Mouse (Mus musculus) intestine, embryonic 16.5 days (tissue): ENCODE measurements around the gene Cpt1c. TPM values are rescaled to one million over a fixed set of nuclear protein-coding genes. Genes with fewer than 3 reads are reported as not detected.
A peak's percentile ranks its signal among the peaks of the same experiment; 100 is the strongest.

ENCODE experiments used
- ATAC-seq: fragments of 200-750 bp; cut with Nextera tagmentation; 2 replicates; pipeline ENCODE4 v1.8.0; 2017; ENCODE audit warnings: moderate TSS enrichment, moderate library complexity
- H3K27ac ChIP-seq: fragments of 300-500 bp; sonication (generic); 2 replicates; pipeline ENCODE4 v1.5.1; 2014; ENCODE audit warnings: mild to moderate bottlenecking, low read length
- H3K27me3 ChIP-seq: fragments of 300-500 bp; sonication (generic); replicated peaks from 2 replicates; pipeline ENCODE4 v1.6.1; 2014; ENCODE audit warnings: low read length, control low read depth, mixed read lengths; ENCODE audit not compliant: control insufficient read depth, insufficient read depth
- H3K36me3 ChIP-seq: fragments of 300-500 bp; sonication (generic); 2 replicates; pipeline ENCODE4 v1.6.1; 2014; ENCODE audit warnings: low read length, control low read depth; ENCODE audit not compliant: control insufficient read depth, insufficient read depth
- H3K4me1 ChIP-seq: fragments of 300-500 bp; sonication (generic); 2 replicates; pipeline ENCODE4 v1.6.1; 2014; ENCODE audit warnings: low read length, control low read depth, mixed read lengths; ENCODE audit not compliant: control insufficient read depth, insufficient read depth
- H3K4me2 ChIP-seq: fragments of 300-500 bp; sonication (generic); 2 replicates; pipeline ENCODE4 v1.6.1; 2014; ENCODE audit warnings: low read depth, low read length, control low read depth
- H3K4me3 ChIP-seq: fragments of 300-500 bp; sonication (generic); 2 replicates; pipeline ENCODE4 v1.5.1; 2014; ENCODE audit warnings: mild to moderate bottlenecking, low read length
- H3K9ac ChIP-seq: fragments of 300-500 bp; sonication (generic); 2 replicates; pipeline ENCODE4 v1.6.1; 2014; ENCODE audit warnings: low read depth, low read length
- H3K9me3 ChIP-seq: fragments of 300-500 bp; sonication (generic); 2 replicates; pipeline ENCODE4 v1.6.1; 2016; ENCODE audit warnings: low read length, control low read depth; ENCODE audit not compliant: control insufficient read depth
- WGBS: fragments of 180-500 bp; shearing (Covaris S2); extraction: QIAGEN DNeasy Blood & Tissue Kit; methylation state at CpG from one replicate; pipeline ENCODE4 v1.1.7; 2014; 5-methylcytosine and 5-hydroxymethylcytosine counted together
- polyA plus RNA-seq: library from polyadenylated mRNA; unstranded; fragments of >200 nt; fragmentation: Nextera tagmentation; extraction: Ambion mirVana; gene quantifications from 2 replicates; pipeline ENCODE4 v1.2.1, GENCODE M21; 2015

Gene Cpt1c
- polyA plus RNA-seq, 1 experiment from 2014 or later, result 14.0 TPM

DNA sequence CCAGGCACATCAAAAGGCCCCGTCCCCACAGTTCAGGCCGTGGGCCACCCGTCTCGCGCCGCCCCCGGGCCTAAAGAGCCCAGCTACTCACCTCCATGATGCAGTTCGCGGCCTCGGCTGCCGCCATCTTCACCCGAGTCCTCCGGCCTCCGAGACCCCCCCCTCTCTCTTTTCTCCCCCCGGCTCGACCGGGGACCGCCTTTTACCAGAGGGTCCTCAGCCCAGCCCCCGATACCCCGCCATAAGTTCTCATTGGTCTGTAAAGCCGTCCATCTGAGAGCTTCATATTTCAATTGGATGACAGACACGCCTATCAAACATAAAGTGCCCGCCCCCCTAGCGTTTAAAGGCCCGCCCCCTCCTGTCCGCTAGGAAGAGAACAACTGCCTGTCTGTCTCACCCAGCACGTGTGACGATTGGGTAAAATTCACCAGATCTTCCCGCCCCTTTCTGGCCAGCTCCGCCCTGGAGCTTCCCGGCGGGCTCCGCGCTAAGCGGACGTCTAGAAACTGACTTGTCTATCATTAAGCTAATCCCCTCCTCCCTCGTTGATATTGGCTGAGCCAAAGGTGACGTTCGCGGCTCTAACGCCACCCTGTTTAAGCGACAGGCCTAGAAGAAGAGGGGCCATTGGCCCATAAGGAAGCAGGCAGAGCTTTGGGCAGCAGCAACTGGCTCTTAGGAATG lies 11.7 kb upstream of the Cpt1c start, which contains the start of gene Prmt1:
Gene Prmt1, minus strand, starts transcription at position 377 of the 687 bp plus-strand sequence.
- Histone ChIP-seq H3K4me1 (peaks cover 21% of the 10 kb centered on the region), H3K9ac (peak within 1 kb of the TSS; percentile 97), H3K27me3 (no peaks in the 10 kb centered on the region), H3K27ac (peak within 1 kb of the TSS; percentile 96), H3K4me2 (peak within 1 kb of the TSS; percentile 71), H3K36me3 (peaks cover 12% of the 10 kb centered on the region), H3K9me3 (no peaks in the 10 kb centered on the region), H3K4me3 (peak within 1 kb of the TSS; percentile 91)
- WGBS, result under 1% methylated on average over 42 of the region's 42 CpGs
- ATAC-seq, result peak; percentile 97

DNA sequence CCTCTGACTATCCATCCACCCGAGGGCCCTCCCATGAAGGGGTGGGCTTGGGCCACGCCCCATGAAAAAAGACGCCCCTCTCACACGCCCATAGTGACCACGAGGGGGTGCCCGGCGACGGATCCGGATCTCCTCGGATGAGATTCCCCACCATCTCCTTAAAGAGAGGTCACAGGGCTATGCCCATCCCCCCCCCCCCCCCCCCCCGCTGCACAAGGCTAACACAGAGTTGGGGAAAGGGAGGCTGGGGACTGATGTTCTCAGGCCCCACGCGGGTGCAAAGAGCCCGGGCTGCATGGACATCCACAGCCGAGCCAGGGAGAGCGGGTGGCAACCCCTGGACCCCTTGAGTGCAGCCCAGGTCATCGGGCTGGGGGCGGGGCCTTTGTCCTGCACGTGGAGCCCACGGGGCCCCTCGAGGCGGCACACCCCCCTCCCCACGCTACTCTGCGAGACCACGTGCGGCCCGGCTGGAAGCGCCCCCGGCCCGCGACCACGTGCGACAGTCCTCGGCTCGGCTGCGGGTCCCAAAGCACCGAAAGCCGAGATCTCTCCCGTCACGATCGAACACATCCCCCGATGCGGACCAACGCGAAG lies 11.0 kb upstream of the Cpt1c start:
- Histone ChIP-seq H3K4me2 (peak overlapping the region; percentile 69), H3K9me3 (no peaks in the 10 kb centered on the region), H3K27me3 (no peaks in the 10 kb centered on the region), H3K27ac (peak overlapping the region; percentile 96), H3K36me3 (peaks cover 14% of the 10 kb centered on the region), H3K4me3 (peak overlapping the region; percentile 91), H3K4me1 (peaks cover 21% of the 10 kb centered on the region), H3K9ac (peak overlapping the region; percentile 97)
- peak; percentile 2; the same call in 1 of the 2 replicates for ATAC-seq
- under 1% methylated on average over 44 of the region's 45 CpGs for WGBS

DNA sequence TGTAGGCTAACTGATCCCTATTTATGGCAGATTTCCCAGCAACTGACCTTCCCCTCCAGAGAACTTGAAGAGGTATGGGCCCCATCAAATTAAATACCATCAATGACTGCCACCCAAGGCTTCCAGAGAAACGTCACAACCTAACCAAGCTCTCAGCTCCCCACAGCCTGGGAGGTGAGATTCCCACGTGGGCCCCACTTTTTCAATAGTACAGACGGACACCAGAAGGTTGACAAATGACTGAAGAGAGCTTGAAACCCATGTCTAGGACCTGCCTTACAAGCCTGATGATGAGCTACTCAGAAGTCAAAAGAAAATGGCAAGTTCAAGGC lies 10.1 kb upstream of the Cpt1c start:
- 28% methylated on average over 3 of the region's 3 CpGs for WGBS
- Histone ChIP-seq H3K27ac (peak overlapping the region; percentile 45), H3K4me3 (peak overlapping the region; percentile 91), H3K27me3 (no peaks in the 10 kb centered on the region), H3K4me1 (peaks cover 21% of the 10 kb centered on the region), H3K4me2 (peak overlapping the region; percentile 69), H3K36me3 (peaks cover 20% of the 10 kb centered on the region), H3K9ac (peak overlapping the region; percentile 43; the same call in 1 of the 2 replicates), H3K9me3 (no peaks in the 10 kb centered on the region)
- no peak for ATAC-seq

DNA sequence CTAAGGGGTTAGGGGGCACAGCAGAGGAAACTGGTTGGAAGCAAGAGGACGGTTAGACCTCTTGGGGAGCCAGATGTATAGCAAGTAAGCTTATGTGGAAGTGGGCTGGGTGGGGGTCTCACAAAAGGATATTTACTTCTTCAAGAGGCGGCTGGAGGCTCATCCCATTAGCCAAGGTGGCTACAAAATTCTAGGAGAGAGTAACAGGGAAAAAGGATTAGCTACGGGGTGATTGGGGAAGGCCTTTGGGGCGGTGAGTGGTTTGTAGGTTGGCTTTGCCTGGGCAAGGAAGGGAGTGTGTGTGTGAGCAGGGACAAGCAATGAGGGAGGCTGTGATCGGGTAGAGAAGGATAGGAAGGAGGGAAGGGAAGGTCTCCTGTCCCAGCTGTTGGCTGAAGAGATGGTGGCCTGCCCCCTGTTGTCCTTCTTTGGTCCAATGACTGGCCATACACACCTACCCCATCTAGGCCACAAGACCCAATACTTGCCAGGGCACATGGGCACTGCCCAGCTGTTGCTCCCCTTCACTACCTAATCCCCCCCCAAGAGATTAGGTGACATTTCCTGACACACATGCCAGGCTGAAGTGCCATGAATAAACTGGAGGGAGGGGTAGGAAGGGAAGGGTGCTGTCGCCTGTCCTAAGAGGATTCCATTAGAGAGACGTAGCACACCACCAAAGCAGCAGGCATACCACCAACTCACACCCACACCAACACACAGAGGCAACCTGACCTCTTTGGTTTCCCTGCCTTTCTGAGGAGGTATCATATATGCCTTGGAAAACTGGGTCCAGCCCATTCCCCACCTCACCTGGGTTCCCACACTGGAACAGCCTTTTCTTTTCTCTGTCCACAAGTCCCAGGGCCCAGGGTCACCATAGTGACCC lies 9.5 kb upstream of the Cpt1c start:
- H3K4me2 ChIP-seq, result peak overlapping the region; percentile 69; the same call in 1 of the 2 replicates
- peak overlapping the region; percentile 18 for H3K27ac ChIP-seq
- H3K4me3 ChIP-seq, result peak overlapping the region; percentile 91

GRCm38 (mm10) chr7:44983085-44983484 lies 8.4 kb upstream of the Cpt1c start:
- 33% methylated on average over 6 of the region's 6 CpGs for WGBS
- H3K9ac ChIP-seq, result no peak overlapping the region
- H3K27me3 ChIP-seq, result no peaks in the 10 kb centered on the region
- H3K9me3 ChIP-seq, result no peaks in the 10 kb centered on the region
- peaks cover 19% of the 10 kb centered on the region for H3K4me1 ChIP-seq
- ATAC-seq, result no peak
- H3K4me3 ChIP-seq, result no peak overlapping the region
- peaks cover 31% of the 10 kb centered on the region for H3K36me3 ChIP-seq
- H3K27ac ChIP-seq, result no peak overlapping the region
- no peak overlapping the region for H3K4me2 ChIP-seq

More for the DNA sequence above, 9.5 kb upstream of the Cpt1c start:
- no peaks in the 10 kb centered on the region for H3K9me3 ChIP-seq
- H3K36me3 ChIP-seq, result peaks cover 24% of the 10 kb centered on the region
- H3K27me3 ChIP-seq, result no peaks in the 10 kb centered on the region
- peaks cover 21% of the 10 kb centered on the region for H3K4me1 ChIP-seq
- H3K9ac ChIP-seq, result peak overlapping the region; percentile 43; the same call in 1 of the 2 replicates
- no peak for ATAC-seq
- 70% methylated on average over 7 of the region's 7 CpGs for WGBS

DNA sequence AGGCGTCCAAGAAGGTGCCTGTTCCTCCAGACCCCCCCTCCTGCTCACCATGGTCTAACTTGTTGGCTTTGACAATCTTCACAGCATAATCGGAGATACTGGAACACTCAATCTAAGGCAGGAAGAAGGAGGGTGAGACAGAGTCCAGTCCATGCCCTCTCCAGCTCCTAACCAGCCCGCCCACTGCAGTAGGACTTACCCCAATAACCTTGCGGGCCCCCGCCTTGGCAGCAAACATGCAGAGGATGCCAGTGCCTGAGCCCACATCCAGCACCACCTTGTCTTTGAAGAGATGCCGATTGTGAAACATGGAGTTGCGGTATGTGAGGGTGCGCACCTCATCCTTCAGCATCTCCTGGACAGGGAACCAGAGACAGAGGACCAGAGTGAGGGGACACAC lies 6.9 kb upstream of the Cpt1c start:
- H3K4me3 ChIP-seq, result no peak overlapping the region
- WGBS, result 94% methylated on average over 8 of the region's 8 CpGs
- H3K36me3 ChIP-seq, result peaks cover 41% of the 10 kb centered on the region
- H3K4me1 ChIP-seq, result peaks cover 16% of the 10 kb centered on the region
- H3K9ac ChIP-seq, result no peak overlapping the region
- H3K27ac ChIP-seq, result no peak overlapping the region
- H3K9me3 ChIP-seq, result no peaks in the 10 kb centered on the region
- no peak for ATAC-seq
- H3K27me3 ChIP-seq, result no peaks in the 10 kb centered on the region
- H3K4me2 ChIP-seq, result no peak overlapping the region

- Histone ChIP-seq H3K4me1 (peaks cover 11% of the 10 kb centered on the region), H3K4me3 (no peak overlapping the region), H3K27ac (no peak overlapping the region), H3K9me3 (no peaks in the 10 kb centered on the region), H3K36me3 (peaks cover 46% of the 10 kb centered on the region), H3K4me2 (no peak overlapping the region), H3K27me3 (no peaks in the 10 kb centered on the region), H3K9ac (no peak overlapping the region)
- ATAC-seq, result no peak
- WGBS, result 86% methylated on average over 3 of the region's 3 CpGs
Observed at GRCm38 (mm10) chr7:44978300-44978699, 3.6 kb upstream of the Cpt1c start.

GRCm38 (mm10) chr7:44975117-44975419 lies 417 bp upstream of the Cpt1c start:
- Histone ChIP-seq H3K27me3 (no peaks in the 10 kb centered on the region), H3K4me1 (peaks cover 22% of the 10 kb centered on the region), H3K4me2 (peak overlapping the region; percentile 66; the same call in 1 of the 2 replicates), H3K9ac (no peak overlapping the region), H3K36me3 (peaks cover 26% of the 10 kb centered on the region), H3K27ac (peak overlapping the region; percentile 39; the same call in 1 of the 2 replicates), H3K9me3 (no peaks in the 10 kb centered on the region), H3K4me3 (no peak overlapping the region)
- 19% methylated on average over 6 of the region's 6 CpGs for WGBS
- ATAC-seq, result no peak

GRCm38 (mm10) chr7:44973415-44974130 lies 1.1 kb downstream of the Cpt1c start:
- Histone ChIP-seq H3K9ac (peak overlapping the region; percentile 54), H3K27me3 (no peaks in the 10 kb centered on the region), H3K36me3 (peaks cover 17% of the 10 kb centered on the region), H3K27ac (peak overlapping the region; percentile 8), H3K9me3 (no peaks in the 10 kb centered on the region), H3K4me3 (peak overlapping the region; percentile 52), H3K4me1 (peaks cover 22% of the 10 kb centered on the region), H3K4me2 (peak overlapping the region; percentile 66)
- 44% methylated on average over 14 of the region's 14 CpGs for WGBS
- no peak for ATAC-seq
